Mouse (Mus musculus): ENCODE results near the gene Agtpbp1.

- TF ChIP-seq CTCF (IDR thresholded peaks at IDR 0.05; ENCODE audit: low read depth) (no peak), EP300 (IDR thresholded peaks at IDR 0.05; ENCODE audit: low read depth) (no peak)
Measured at GRCm38 (mm10) chr13:59547091-59547490, 37.9 kb downstream of the Agtpbp1 start.

Data from heart, postnatal 0 days (tissue).